Mouse (Mus musculus): ENCODE data around the gene Ascc2.

DNA sequence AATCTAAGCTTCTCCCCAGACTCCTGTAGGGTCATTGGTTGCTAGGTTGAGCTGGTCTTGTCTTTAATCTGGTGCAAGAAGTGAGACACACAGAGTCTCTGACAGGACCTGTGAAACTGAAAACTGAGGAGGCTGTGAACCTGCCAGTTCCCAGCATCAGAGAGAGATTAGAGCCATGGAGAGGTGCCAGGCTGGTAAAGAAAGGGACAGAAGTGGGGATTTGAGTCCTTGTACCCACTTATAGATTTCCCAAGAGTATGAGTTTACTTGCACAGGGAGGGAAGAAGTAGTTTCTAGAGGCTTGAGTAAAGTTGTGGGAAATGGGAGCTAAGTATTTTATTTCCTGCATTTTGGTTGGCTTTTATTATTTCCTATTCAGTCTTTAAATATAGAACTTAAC is 3.6 kb downstream of the Ascc2 start:
- no peak for TF ChIP-seq CTCF (IDR thresholded peaks at IDR 0.05; ENCODE audit: insufficient read depth, low read depth, low read length)
- TF ChIP-seq POLR2A (IDR thresholded peaks at IDR 0.05; ENCODE audit: insufficient read depth, low read depth, low read length): no peak
